Mouse (Mus musculus): ENCODE measurements around the gene Rcor3. TPM values are rescaled to one million over a fixed set of nuclear protein-coding genes. Genes with fewer than 3 reads are reported as not detected.

Gene Rcor3
- total RNA-seq (2023): 14.5 TPM

GRCm38 (mm10) chr1:192137926-192138910 lies at the start of gene Rcor3:
Gene Rcor3 (minus strand): TSS chr1:192138062.

GRCm38 (mm10) chr1:192091806-192092772 lies 45.8 kb downstream of the Rcor3 start, which contains the start of gene Traf5:
Gene Traf5 (minus strand): TSS chr1:192092559.

Other genes starting within 250 kb of the Rcor3 start
- 10.8 TPM for gene Slc30a1, start 231.3 kb downstream of the Rcor3 start, total RNA-seq (2023)
- gene Rd3, start 160.7 kb downstream of the Rcor3 start, total RNA-seq (2023): not detected
- 114 TPM for gene Traf5, start 45.5 kb downstream of the Rcor3 start, total RNA-seq (2023)
- gene Kcnh1, start 52.7 kb upstream of the Rcor3 start, total RNA-seq (2023): not detected